Mouse (Mus musculus) forebrain, embryonic 16.5 days (tissue): ENCODE results near the gene Hcfc1r1. TPM values are rescaled to one million over a fixed set of nuclear protein-coding genes. Genes with fewer than 3 reads are reported as not detected.

Experiments used
- ATAC-seq: fragments of 200-750 bp; cut with Nextera tagmentation; 2 replicates; pipeline ENCODE4 v1.8.0; 2017; ENCODE audit warnings: mild to moderate bottlenecking, moderate library complexity
- H3K27ac ChIP-seq: fragments of 300-500 bp; sonication (generic); 2 replicates; pipeline ENCODE4 v1.5.1; 2014; ENCODE audit warnings: low read length, control low read depth
- H3K27me3 ChIP-seq: fragments of 300-500 bp; sonication (generic); replicated peaks from 2 replicates; pipeline ENCODE4 v1.6.1; 2014; ENCODE audit warnings: low read length; ENCODE audit not compliant: control insufficient read depth, insufficient read depth
- H3K36me3 ChIP-seq: fragments of 300-500 bp; sonication (generic); 2 replicates; pipeline ENCODE4 v1.6.1; 2014; ENCODE audit not compliant: control insufficient read depth, insufficient read depth
- H3K4me1 ChIP-seq: fragments of 300-500 bp; sonication (generic); replicated peaks from 2 replicates; pipeline ENCODE4 v1.6.1; 2014; ENCODE audit warnings: low read length; ENCODE audit not compliant: control insufficient read depth, insufficient read depth
- H3K4me2 ChIP-seq: fragments of 300-500 bp; sonication (generic); 2 replicates; pipeline ENCODE4 v1.6.1; 2014; ENCODE audit warnings: mild to moderate bottlenecking, low read length, control low read depth
- H3K4me3 ChIP-seq: fragments of 300-500 bp; sonication (generic); replicated peaks from 2 replicates; pipeline ENCODE4 v1.5.1; 2014; ENCODE audit warnings: mild to moderate bottlenecking, low read length, control low read depth
- H3K9ac ChIP-seq: fragments of 300-500 bp; sonication (generic); replicated peaks from 2 replicates; pipeline ENCODE4 v1.6.1; 2014; ENCODE audit warnings: low read depth, low read length, control low read depth
- H3K9me3 ChIP-seq: fragments of 300-500 bp; sonication (generic); 2 replicates; pipeline ENCODE4 v1.6.1; 2016; ENCODE audit warnings: low read length; ENCODE audit not compliant: control insufficient read depth
- WGBS: fragments of 180-500 bp; shearing (Covaris S2); extraction: QIAGEN DNeasy Blood & Tissue Kit; methylation state at CpG from one replicate; pipeline ENCODE4 v1.1.7; 2014; 5-methylcytosine and 5-hydroxymethylcytosine counted together
- polyA plus RNA-seq: library from polyadenylated mRNA; unstranded; fragments of >200 nt; fragmentation: Nextera tagmentation; extraction: Ambion mirVana; gene quantifications from 2 replicates; pipeline ENCODE4 v1.2.1, GENCODE M21; 2015

Gene Hcfc1r1
- polyA plus RNA-seq, 1 experiment from 2014 or later, result 99.4 TPM

DNA sequence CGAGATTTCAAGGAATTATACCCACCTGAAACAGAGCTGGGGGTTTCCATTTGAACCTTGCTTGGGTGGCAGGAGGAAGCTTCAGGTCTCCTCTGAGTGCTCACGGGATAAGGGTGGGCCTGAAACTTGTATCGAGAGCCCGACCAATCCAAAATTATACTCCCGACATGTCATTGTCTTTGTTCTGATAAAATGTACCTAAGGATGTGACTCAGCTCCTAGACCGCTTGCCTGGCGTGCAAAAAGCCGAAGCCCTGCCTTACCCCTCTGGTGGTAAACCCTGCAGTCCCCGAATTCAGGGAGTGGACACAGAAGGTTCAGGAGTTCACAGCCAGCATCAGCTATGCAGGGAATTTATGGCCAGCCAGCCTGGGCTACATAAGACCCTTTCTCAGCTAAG lies 6.9 kb downstream of the Hcfc1r1 start:
- H3K9ac ChIP-seq, result no peak overlapping the region
- H3K9me3 ChIP-seq, result no peaks in the 10 kb centered on the region
- peaks cover 24% of the 10 kb centered on the region for H3K4me1 ChIP-seq
- 82% methylated on average over 9 of the region's 9 CpGs for WGBS
- peaks cover 44% of the 10 kb centered on the region for H3K27me3 ChIP-seq
- no peak for ATAC-seq
- no peaks in the 10 kb centered on the region for H3K36me3 ChIP-seq
- no peak overlapping the region for H3K27ac ChIP-seq
- H3K4me3 ChIP-seq, result no peak overlapping the region
- no peak overlapping the region for H3K4me2 ChIP-seq

DNA sequence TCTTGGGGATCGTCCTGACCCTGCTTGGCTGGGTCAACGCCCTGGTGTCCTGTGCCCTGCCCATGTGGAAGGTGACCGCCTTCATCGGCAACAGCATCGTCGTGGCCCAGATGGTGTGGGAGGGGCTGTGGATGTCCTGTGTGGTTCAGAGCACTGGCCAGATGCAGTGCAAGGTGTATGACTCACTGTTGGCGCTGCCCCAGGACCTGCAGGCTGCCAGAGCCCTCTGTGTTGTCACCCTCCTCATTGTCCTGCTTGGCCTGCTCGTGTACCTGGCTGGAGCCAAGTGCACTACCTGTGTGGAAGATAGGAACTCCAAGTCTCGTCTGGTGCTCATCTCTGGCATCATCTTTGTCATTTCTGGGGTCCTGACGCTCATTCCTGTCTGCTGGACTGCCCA lies 7.7 kb downstream of the Hcfc1r1 start:
- Histone ChIP-seq H3K9me3 (no peaks in the 10 kb centered on the region), H3K4me3 (no peak overlapping the region), H3K36me3 (no peaks in the 10 kb centered on the region), H3K4me2 (no peak overlapping the region), H3K27ac (no peak overlapping the region), H3K4me1 (peaks cover 23% of the 10 kb centered on the region), H3K27me3 (peaks cover 39% of the 10 kb centered on the region), H3K9ac (no peak overlapping the region)
- ATAC-seq, result no peak
- 74% methylated on average over 10 of the region's 10 CpGs for WGBS

- Histone ChIP-seq H3K4me2 (no peak overlapping the region), H3K36me3 (no peaks in the 10 kb centered on the region), H3K4me1 (peaks cover 13% of the 10 kb centered on the region), H3K27me3 (peaks cover 35% of the 10 kb centered on the region), H3K27ac (no peak overlapping the region), H3K4me3 (no peak overlapping the region), H3K9me3 (no peaks in the 10 kb centered on the region), H3K9ac (no peak overlapping the region)
- 72% methylated on average over 4 of the region's 4 CpGs for WGBS
- ATAC-seq, result no peak
Measured at GRCm38 (mm10) chr17:23682092-23682491, 8.7 kb downstream of the Hcfc1r1 start.

- H3K27ac ChIP-seq, result no peak overlapping the region
- WGBS, result 74% methylated on average over 3 of the region's 3 CpGs
- no peak overlapping the region for H3K4me2 ChIP-seq
- no peak overlapping the region for H3K9ac ChIP-seq
- H3K36me3 ChIP-seq, result no peaks in the 10 kb centered on the region
- H3K4me3 ChIP-seq, result no peak overlapping the region
- H3K9me3 ChIP-seq, result no peaks in the 10 kb centered on the region
- peaks cover 9% of the 10 kb centered on the region for H3K4me1 ChIP-seq
- no peak for ATAC-seq
- H3K27me3 ChIP-seq, result peaks cover 35% of the 10 kb centered on the region
Measured at GRCm38 (mm10) chr17:23682530-23682929, 9.1 kb downstream of the Hcfc1r1 start.

- ATAC-seq, result no peak
- Histone ChIP-seq H3K9me3 (no peaks in the 10 kb centered on the region), H3K9ac (no peak overlapping the region), H3K27me3 (peaks cover 35% of the 10 kb centered on the region), H3K4me2 (no peak overlapping the region), H3K4me1 (peaks cover 9% of the 10 kb centered on the region), H3K27ac (no peak overlapping the region), H3K4me3 (no peak overlapping the region), H3K36me3 (no peaks in the 10 kb centered on the region)
- 29% methylated on average over 15 of the region's 15 CpGs for WGBS
Measured at GRCm38 (mm10) chr17:23683226-23683625, 9.8 kb downstream of the Hcfc1r1 start.

DNA sequence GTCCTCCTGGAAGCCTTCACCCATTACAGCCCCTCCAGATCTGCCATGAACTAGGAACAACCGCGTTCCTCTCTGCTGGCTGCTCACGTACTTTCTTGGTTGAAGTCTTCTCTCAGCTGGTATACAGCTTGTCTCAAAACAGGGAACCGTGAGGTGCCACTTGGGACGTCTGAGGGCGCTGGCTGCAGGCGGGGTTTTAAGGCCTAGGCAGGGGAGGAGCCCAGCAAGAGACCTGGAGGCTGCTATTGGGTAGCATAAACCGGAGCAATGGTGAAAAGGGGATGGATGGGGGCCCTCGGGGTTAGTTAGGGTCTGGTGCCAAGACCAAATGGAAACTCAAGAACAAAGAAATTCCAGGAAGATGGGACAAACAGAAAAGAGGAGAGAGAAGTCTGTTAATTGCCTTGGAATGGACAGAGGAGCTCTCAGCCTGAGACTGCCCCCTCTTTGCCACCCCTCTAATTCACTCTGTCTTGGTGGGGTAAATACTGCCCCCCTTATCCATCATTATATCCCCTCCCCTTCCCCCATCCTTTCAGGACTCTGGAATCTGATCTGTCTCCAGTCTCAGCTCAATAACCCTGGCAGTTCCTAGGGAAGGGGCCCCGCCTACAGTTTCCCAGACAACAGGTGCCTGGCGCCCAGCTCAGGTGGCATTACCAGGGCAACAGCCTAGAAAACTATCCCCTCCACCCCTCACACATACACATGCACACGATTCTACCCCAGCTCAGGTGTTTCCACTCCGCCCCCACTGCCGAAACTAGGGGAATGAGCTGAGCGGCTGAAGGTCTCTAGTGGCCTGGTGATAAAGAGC lies 10.7 kb downstream of the Hcfc1r1 start, which contains the start of gene Cldn9:
Gene Cldn9 (minus strand): TSS at position 171 of the 817 bp plus-strand sequence.
- H3K27me3 ChIP-seq, result peaks cover 26% of the 10 kb centered on the region
- no peak for ATAC-seq
- H3K4me1 ChIP-seq, result peaks cover 9% of the 10 kb centered on the region
- no peaks in the 10 kb centered on the region for H3K9me3 ChIP-seq
- no peak within 1 kb of the TSS for H3K27ac ChIP-seq
- no peak within 1 kb of the TSS for H3K4me2 ChIP-seq
- WGBS, result 14% methylated on average over 15 of the region's 15 CpGs
- no peak within 1 kb of the TSS for H3K9ac ChIP-seq
- H3K4me3 ChIP-seq, result no peak within 1 kb of the TSS
- no peaks in the 10 kb centered on the region for H3K36me3 ChIP-seq

DNA sequence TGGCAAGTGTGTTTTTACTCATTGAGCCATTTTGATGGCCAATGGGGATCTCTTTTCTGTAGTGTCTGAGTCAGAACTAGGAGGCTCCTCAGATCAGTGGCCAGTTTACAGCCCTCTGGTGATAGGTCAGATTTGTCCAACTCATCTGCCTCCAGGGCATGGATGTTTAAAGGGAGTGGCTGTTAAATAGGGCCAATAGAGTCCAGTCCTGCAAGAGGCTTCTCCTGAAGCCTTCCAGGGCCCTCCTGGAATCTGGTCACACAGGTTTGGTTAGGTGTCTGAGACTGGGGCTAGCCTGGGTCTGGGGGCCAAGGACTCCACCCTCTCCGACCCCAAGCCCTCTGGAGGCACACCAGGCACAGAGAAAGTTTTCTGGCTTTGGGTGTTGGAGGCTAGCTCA lies 21.1 kb downstream of the Hcfc1r1 start:
- Histone ChIP-seq H3K27me3 (peaks cover 14% of the 10 kb centered on the region), H3K27ac (no peak overlapping the region), H3K4me2 (no peak overlapping the region), H3K9me3 (no peaks in the 10 kb centered on the region), H3K36me3 (no peaks in the 10 kb centered on the region), H3K4me3 (no peak overlapping the region), H3K9ac (no peak overlapping the region), H3K4me1 (peaks cover 4% of the 10 kb centered on the region)
- no peak for ATAC-seq
- 83% methylated on average over 1 of the region's 1 CpGs for WGBS

- peaks cover 8% of the 10 kb centered on the region for H3K4me1 ChIP-seq
- no peak for ATAC-seq
- no peaks in the 10 kb centered on the region for H3K9me3 ChIP-seq
- 8% methylated on average over 3 of the region's 3 CpGs for WGBS
- no peak overlapping the region for H3K9ac ChIP-seq
- no peak overlapping the region for H3K4me2 ChIP-seq
- H3K27ac ChIP-seq, result no peak overlapping the region
- H3K4me3 ChIP-seq, result no peak overlapping the region
- H3K36me3 ChIP-seq, result no peaks in the 10 kb centered on the region
- H3K27me3 ChIP-seq, result peaks cover 16% of the 10 kb centered on the region
Measured at GRCm38 (mm10) chr17:23695801-23696200, 22.4 kb downstream of the Hcfc1r1 start.

GRCm38 (mm10) chr17:23699131-23700077 lies 26.0 kb downstream of the Hcfc1r1 start:
- Histone ChIP-seq H3K36me3 (no peaks in the 10 kb centered on the region), H3K4me1 (peaks cover 8% of the 10 kb centered on the region), H3K4me3 (peak overlapping the region; percentile 80), H3K9me3 (no peaks in the 10 kb centered on the region), H3K9ac (peak overlapping the region; percentile 64), H3K27ac (no peak overlapping the region), H3K27me3 (peaks cover 20% of the 10 kb centered on the region), H3K4me2 (peak overlapping the region; percentile 99)
- ATAC-seq, result peak; percentile 2; the same call in 1 of the 2 replicates
- under 1% methylated on average over 87 of the region's 101 CpGs for WGBS
